Comparison of ENCODE assay signal across 26 mouse cellular contexts in the genomic region with DNA sequence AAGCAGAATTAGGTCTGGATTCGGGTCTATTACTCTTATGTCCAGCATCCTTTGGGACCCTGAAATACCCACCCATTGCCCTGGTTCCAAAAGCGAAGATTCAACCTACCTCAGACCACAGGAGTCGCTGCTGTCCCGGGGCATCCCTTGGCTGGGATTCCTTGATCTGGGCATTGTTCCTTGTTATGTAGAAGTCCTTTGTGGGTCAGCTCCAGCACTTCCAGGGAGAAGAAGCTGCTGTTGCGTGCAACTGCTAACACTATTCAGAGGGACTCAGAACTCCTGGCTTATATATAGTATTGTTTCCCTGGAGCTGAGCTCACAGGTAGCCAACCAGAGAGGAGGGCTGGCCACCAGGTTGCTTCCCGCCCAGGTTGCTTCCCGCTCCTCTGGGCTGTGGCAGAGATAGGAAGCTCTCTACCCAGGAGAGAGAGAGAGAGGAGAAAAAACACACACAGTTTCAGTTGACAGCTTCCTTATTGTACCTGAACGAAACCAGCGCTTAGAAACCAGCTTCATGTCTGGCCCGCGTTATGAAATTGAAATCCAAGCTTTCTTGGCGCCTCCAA.
"Had no signal": no experiment of that assay in that cellular context is flagged by ENCODE, and none has a peak within 500 bp of the region (broad histone marks: within the 10 kb centered on the region; RNA-seq: fewer than 3 reads in every experiment).

A gene (minus strand): TSS at position 265 of the 569 bp plus-strand sequence.

- ATAC-seq: hindbrain, postnatal 0 days; inflammation-experienced regulatory T-cells, adult 6 months; liver, embryonic 12.5 days; midbrain, embryonic 15.5 days had no signal

- H3K4me1 ChIP-seq: limb, embryonic 10.5 days; limb, embryonic 13.5 days; liver, embryonic 12.5 days; liver, embryonic 15.5 days; midbrain, embryonic 12.5 days; midbrain, embryonic 15.5 days; neural tube, embryonic 12.5 days; neural tube, embryonic 15.5 days; stomach, embryonic 15.5 days had no signal

- H3K9me3 ChIP-seq: limb, embryonic 10.5 days; limb, embryonic 13.5 days; liver, embryonic 12.5 days; liver, embryonic 15.5 days; lung, embryonic 15.5 days; midbrain, embryonic 12.5 days; midbrain, embryonic 15.5 days; neural tube, embryonic 12.5 days; neural tube, embryonic 15.5 days; stomach, embryonic 15.5 days had no signal

- DNase-seq: kidney, adult 2 months; kidney, postnatal 36 days; layer of hippocampus, adult 9-11 months; liver; lung, adult 18-20 months; lung, postnatal 10 days; lung, postnatal 36 days; right cerebral cortex, adult 18-20 months; right cerebral cortex, postnatal 14 days; right cerebral cortex, postnatal 4 days; spleen, adult 18-20 months; thymus, adult 18-20 months; thymus, postnatal 36 days had no signal

- H3K27me3 ChIP-seq: lung, embryonic 15.5 days; midbrain, embryonic 15.5 days; stomach, embryonic 15.5 days had no signal

- H3K4me3 ChIP-seq: left cerebral cortex, adult 2 months; limb, embryonic 10.5 days; limb, embryonic 13.5 days; liver, embryonic 12.5 days; liver, embryonic 15.5 days; lung, embryonic 15.5 days; midbrain, embryonic 12.5 days; midbrain, embryonic 15.5 days; neural tube, embryonic 12.5 days; neural tube, embryonic 15.5 days; stomach, embryonic 15.5 days had no signal

- H3K36me3 ChIP-seq: limb, embryonic 10.5 days; limb, embryonic 13.5 days; liver, embryonic 12.5 days; liver, embryonic 15.5 days; lung, embryonic 15.5 days; midbrain, embryonic 12.5 days; midbrain, embryonic 15.5 days; neural tube, embryonic 12.5 days; neural tube, embryonic 15.5 days; stomach, embryonic 15.5 days had no signal
